Mouse (Mus musculus) CH12F3 (cell line): Measurements from ENCODE around the gene Atf2.
"Not testable (repeated sequence)": the region's sequence is repeated elsewhere in the genome, so short reads cannot be mapped to it uniquely, and the experiment has no call there.

Source experiments
- in situ Hi-C: fragments of 300-500 bp; cut with MboI; formaldehyde crosslinking; loops from 2 replicates; pipeline ENCODE4 v1.14.3; 2020; ENCODE audit warnings: low sequenced_read_pairs

The Atf2 gene

DNA sequence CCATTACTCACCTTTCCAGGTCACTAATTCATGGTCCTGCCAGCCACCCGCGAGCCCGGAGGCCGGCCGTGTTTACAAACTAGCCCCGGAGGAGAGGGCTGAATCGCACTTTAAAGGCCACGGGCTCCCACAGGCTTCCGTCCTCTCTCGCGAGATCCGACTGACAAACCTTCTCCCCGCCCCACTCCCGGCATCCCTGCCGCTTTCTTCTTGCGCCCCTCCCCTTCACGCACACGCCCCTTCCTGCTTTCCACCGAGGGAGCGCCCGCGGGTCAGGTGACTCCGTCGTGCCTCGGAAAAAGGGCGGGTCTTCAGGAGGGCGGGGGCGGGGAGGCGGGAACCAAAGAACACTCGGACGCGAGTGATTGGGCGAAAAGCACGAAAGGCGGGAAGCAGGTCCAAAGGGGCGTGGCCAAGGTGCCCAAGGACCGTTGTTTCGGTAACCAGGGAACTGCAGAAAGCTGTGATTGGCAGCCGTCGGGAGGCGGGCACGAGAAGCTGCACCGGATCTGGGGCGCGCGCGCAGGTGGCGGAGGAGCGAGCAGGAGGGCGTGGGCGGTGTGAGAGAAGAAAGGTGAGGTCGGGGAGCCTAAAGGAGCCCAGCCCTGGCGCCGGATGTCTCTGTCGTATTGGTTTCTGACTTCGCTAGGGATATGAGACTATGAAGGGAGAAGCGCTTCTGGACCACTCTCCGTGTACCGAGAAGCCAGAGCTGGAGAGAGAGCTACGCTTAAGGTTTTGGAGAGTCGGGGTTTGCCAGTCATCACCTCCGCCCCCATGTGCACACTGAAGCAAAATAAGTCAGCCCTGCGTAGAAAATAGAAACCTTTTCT lies at the start of gene Atf2:
Atf2 (minus strand) TSS at position 176 of the 833 bp plus-strand sequence.
- in situ Hi-C loops = no loop called here

- in situ Hi-C loops = no loop called here
Observed at GRCm38 (mm10) chr2:73941281-73941680, 48.8 kb upstream of the Atf2 start.

GRCm38 (mm10) chr2:73940471-73940870 lies 48.0 kb upstream of the Atf2 start:
- in situ Hi-C loops = no loop called here

DNA sequence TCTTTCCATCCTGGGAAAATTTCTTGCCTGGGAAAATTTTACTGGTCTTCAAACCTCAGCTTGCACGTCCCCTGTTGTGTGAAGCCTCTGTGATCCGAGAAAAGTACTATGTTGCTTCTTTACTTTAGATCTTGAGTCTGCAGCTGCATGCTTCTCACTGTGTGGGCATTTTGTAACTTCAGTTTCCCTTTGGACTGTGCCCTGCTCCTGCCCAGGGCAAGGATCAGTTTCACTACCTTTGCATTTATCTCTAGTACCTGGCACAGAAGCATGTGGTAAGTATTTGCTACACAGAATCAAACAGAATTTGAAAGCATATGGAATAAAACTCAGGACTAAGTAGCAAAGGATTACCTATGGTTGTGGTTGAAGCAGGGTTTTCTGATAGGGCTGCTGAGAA lies 46.5 kb upstream of the Atf2 start:
- in situ Hi-C loops = no loop called here

GRCm38 (mm10) chr2:73932676-73933313 lies 40.4 kb upstream of the Atf2 start:
- in situ Hi-C loops = no loop called here

GRCm38 (mm10) chr2:73927711-73928110 lies 35.3 kb upstream of the Atf2 start:
- in situ Hi-C loops = no loop called here

DNA sequence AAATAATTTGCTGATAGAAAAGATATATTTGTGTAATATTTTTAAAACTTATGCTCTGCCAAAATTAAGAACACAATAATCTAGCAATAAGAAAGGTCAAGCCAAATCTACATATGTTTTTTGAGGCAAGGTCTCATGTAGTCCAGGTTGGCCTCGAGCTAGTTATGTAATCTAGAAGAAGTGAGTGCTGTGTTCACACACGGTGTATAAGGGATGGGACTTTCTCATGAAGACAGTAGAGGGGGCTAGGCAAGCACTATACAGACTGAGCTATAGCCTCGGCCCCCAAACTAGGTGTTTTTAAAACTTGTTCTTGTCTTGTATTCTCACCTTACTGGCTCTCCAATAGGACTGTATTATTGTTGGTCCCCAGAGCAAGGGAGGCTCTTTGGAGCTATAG lies 33.1 kb upstream of the Atf2 start:
- in situ Hi-C loops = no loop called here

DNA sequence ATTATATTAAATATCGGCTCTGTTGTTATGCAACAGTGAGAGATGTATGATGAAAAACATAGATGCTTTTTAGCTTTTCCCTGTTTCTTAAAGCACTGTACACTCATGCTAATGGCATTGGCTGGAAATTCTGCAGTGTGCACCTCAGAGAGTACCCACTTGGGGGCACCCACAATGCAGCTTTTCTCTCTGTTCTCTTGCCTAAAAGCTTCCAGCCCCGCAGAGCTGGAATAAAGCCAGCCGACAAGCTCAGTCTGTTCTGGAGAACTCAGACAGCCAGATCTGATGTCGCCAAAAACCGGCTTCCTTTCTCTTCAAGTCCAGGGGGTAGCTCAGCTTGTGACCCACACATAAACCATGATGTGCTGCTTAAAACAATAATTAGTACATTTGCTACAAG lies 32.6 kb upstream of the Atf2 start:
- in situ Hi-C loops = no loop called here

DNA sequence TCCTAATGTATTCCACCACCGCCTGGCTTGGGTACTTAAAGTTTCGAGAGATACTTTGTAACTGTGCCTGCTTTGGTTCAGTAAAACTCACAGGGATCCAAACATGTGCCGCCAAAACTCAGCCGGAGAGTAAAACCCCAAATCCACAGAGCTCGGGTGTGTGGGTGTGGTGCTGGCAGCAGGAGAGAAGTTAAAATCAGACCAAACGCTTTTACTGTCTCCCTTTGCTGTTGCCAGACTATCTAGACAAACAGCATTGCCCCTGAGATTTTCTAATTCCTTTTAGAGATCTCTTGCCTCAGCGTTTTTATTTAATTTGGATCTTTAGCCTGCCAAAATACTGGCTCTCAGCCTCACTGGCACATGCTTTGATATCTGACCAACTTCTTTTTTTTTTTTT lies 27.2 kb upstream of the Atf2 start:
- in situ Hi-C loops = no loop called here

DNA sequence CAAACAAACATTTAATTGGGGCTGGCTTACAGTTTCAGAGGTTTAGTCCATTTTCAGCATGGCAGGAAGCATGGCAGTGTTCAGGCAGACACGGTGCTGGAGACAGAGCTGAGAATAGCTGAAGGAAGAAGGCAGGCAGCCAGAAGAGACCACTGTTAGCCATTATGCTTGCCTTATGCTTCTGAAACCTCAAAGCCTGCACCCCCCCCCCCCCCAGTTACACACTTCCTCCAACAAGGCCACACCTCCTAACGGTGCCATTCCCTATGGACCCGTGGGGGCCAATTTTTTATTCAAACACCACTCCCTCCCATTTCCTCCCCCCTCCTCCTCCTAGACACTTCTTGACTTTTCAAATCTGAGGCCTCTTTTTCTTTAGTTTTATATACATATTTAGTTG lies 19.8 kb upstream of the Atf2 start:
- in situ Hi-C loops = no loop called here

DNA sequence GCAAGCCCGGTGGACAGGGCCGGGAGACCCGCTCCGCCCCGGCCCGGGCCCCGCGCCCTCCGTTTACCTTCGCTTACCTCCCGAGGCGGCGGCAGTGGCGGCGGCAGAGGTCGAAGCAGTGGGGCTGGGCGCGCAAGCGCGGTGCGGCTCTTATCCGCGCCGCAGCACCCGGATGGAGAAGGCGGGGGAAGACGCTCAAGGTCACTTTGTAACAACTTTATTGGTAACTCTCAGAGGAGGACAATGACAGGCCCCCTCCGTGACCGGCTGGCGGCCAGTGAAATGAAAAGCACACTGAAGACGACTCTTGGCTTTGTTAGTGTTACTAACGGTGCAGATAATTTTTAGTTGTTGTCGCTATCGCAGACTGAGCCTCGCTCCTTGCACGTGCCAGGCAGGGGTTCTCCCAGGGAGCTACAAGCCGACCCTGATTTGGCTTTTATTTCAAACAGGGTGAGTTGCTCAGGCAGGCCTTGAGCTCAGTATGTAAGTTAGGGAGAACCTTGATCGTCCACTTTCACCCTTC lies 18.8 kb upstream of the Atf2 start, which contains the start of gene Atp5g3:
Atp5g3 (minus strand) TSS at position 152 of the 526 bp plus-strand sequence.
- in situ Hi-C loops = no loop called here

DNA sequence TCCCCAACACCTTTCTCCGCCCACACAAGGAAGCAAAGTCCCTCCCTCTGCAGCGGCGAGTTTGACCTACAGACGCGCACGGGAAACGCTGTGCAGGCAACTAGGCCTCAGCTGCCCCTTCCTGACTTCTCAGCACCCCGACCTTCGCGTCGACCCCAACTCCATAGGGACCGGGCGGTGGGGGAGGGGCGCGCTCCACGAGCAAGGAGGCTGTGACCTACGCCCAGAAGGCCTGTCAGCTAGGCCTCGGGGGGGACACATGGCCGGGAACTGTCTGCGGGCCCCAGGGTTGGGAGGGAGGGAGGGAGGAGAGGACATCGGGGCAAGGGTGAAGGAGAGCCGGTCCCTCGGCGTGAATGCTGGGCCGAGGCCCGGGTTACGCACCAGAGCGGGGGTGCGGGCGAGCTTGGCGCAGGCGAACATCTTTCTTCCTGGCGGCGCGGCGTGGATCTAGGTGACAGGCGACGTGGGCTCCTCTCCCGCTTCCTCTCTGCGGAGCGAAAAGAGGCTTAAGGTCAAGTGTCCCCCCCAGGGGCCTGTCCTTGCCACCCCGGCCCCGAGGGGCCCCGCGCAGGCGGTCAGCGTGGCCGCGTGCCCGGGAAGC lies 18.2 kb upstream of the Atf2 start:
- in situ Hi-C loops = no loop called here

GRCm38 (mm10) chr2:73909116-73909515 lies 16.7 kb upstream of the Atf2 start:
- in situ Hi-C loops = no loop called here

DNA sequence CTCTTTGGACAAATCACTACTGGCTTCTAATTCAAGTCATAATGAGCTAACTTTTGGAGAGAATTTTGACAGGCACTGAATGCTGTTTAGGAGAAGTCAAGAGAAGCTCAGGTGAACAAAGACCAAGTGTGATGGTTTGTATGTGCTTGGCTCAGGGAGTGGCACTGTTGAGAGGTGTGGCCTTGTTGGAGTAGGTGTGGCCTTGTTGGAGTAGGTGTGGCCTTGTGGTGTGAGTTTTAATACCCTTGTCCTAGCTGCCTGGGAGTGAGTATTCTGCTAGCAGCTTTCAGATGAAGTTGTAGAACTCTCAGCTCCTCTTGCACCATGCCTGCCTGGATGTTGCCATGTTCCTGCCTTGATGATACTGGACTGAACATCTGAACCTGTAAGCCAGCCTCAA lies 12.2 kb upstream of the Atf2 start:
- in situ Hi-C loops = not testable (repeated sequence)

DNA sequence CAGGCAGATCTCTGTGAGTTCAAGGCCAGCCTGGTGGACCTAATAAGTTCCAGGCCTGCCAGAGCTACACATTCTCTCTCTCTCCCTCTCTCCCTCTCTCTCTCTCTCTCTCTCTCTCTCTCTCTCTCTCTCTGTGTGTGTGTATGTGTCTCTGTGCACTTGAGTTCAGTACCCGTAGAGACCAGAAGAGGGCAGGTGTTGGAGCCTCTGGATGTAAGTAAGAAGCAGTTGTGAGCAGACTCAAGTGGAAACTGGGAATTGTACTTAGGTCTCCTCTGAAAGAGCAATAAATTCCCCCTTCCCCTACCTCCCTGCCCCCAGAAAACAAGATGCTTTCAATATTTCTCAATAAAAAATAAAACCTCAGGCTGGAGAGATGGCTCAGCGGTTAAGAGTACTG lies 11.1 kb upstream of the Atf2 start:
- in situ Hi-C loops = no loop called here

GRCm38 (mm10) chr2:73902328-73902727 lies 9.9 kb upstream of the Atf2 start:
- in situ Hi-C loops = not testable (repeated sequence)

DNA sequence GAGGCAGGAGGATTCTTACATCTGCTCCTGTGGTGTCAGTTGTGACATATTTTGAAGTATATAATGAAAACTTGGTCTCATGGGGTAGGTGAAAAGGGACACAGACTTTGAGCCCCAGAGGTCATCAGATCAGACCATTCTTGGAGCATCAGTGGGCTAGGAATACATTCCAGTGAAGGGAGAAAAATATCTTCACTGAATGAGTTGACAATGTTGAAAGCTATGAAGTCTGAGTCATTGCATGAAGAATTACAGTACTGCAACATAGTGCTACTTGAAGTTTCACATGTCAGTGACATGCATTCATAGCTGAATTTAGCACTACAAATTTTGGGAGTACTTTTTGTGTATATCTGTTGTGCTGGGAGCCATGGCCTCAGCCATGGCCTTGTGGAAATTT lies 8.7 kb upstream of the Atf2 start:
- in situ Hi-C loops = no loop called here

- in situ Hi-C loops = no loop called here
Observed at GRCm38 (mm10) chr2:73900364-73900763, 7.9 kb upstream of the Atf2 start.

- in situ Hi-C loops = not testable (repeated sequence)
Observed at GRCm38 (mm10) chr2:73896919-73897318, 4.5 kb upstream of the Atf2 start.

- in situ Hi-C loops = no loop called here
Observed at GRCm38 (mm10) chr2:73893473-73894270, 1.2 kb upstream of the Atf2 start.
